Mouse (Mus musculus): ENCODE measurements around the gene Ncoa4. TPM values are rescaled to one million over a fixed set of nuclear protein-coding genes. Genes with fewer than 3 reads are reported as not detected.
"Not testable (repeated sequence)": the region's sequence is repeated elsewhere in the genome, so short reads cannot be mapped to it uniquely, and the experiment has no call there.

Gene Ncoa4
- total RNA-seq, 2 experiments from 2014 or later = 107 to 112 TPM

DNA sequence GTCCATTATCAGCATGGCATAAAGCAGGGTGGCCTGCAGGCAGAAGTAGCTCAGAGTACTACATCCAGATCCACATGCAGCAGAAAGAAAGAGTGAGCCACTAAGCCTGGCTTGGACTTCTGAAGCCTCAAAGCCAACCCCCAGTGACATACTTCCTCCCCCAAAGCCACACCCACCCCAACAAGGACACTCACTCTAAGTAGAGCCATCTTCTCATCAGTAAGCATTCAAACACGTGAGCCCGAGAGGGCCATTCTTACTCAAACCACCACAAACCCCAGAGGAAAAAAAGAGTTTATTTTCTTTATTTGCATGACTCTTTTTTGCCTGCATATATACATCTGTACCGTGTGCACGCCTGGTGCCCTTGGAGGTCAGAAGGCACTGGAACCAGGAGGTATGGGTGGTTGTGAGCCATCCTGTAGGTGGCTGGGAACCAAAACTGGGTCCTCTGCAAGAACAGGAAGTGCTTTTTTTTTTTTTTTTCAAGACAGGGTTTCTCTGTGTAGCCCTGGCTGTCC, 455 bp upstream of the Ncoa4 start:
- no peak for DNase-seq (ENCODE audit: low spot score in 2 of 2)

DNA sequence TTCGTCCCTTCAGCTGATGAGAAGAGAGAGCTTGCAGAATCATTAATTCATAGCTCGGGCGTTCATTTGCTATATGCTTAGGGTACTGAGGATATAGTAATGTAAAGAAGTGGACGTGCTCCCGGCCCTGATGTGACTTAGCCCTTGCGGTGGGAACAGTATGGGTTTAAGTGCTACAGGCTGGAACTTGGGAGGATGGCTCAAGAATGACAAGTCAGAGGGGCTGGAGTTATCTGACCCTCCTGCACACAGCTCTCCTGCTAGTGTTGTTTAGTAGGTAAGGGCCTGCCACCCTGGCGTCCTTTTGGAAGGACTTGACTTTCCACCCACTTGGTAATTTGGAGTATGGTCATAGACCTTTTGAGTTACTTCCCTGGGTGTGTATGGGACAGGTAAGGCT, 898 bp downstream of the Ncoa4 start:
- no peak for DNase-seq (ENCODE audit: low spot score in 2 of 2)

DNA sequence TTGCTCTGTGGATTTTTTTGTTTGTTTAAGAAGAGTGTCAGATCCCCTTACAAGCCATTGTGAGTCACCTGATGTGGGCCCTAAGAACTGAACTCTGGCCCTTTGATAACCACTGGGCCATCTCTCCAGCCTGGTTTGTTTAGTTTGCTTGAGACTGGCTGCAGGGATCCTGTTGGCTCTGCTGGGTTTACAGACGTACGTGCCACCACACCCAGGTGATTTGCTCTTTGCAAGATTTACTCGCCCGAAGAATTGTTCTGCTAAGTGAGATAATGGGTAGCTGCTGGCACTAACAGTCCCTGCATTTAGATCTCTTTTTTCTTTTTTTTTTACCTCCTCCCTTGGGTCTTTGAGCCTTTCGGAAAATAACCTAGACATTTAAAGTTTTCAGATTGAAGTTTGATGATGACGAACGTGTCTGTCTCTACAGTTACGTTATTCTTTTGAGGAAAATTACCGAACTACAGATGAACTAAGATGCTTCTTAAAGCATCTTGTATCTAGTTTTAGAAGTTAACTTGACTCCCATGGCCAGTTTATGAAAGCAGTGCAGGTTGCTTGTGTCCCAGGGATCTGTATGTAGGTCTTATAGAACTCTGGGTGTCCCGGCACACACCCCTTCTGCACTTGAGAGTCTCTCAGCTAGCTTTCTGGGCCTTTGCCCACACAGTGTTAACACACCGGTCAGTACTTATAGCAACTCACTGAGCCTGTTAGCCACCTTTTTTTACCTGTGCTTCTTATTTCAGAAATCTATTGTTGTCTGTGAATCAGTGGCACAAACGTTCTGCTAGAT, 1.6 kb downstream of the Ncoa4 start:
- no peak for DNase-seq (ENCODE audit: low spot score in 2 of 2)

DNA sequence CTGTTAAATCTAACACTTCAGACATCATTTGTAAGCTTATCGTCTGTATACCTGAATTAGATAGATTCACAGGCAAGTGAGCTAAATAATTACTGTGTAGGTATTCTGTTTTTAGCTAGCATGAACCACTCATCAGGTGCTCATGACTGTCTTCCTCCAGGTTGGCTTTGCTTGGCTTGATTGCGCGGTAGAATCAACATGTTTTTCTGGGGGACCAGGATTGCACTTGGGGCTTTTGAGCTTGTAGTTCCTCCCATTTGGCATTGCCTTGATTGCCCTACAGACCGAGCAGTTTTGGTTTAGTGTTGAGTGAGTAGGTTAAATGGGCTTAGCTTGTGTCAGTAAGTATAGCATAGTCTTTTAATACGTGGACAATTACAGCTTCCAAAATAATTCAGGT, 2.6 kb downstream of the Ncoa4 start:
- no peak for DNase-seq (ENCODE audit: low spot score in 2 of 2)

DNA sequence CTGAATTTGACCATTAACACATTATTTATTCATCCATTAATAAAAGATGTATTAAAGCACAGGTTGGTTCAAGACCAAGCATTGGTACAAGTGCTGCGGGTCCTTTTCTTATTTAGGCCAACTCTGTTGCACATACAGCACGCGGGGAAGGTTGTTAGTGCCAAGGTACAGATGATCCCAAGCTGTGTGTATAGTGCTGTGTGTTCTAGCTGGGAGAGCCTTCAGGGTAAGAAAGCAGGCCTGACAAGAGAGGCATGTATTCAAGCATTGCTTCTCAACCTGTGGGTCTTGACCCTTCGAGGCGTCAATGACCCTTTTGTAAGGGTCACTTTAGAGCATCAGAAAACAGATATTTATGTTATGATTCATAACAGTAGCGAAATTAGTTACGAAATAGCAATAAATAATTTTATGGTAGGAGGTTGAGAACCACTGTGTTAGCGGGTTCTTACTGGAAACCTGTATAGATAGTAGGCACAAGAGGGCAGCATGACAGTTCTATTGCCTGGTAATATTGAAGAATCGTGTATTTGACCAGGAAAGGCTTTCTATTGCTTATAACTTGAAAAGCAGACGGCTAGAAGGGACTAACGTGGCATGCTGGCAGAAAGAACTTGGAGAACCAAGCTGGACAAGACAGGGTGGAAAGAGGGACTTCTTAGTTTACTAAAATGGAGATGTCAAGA, 3.7 kb downstream of the Ncoa4 start:
- no peak for DNase-seq (ENCODE audit: low spot score in 2 of 2)

DNA sequence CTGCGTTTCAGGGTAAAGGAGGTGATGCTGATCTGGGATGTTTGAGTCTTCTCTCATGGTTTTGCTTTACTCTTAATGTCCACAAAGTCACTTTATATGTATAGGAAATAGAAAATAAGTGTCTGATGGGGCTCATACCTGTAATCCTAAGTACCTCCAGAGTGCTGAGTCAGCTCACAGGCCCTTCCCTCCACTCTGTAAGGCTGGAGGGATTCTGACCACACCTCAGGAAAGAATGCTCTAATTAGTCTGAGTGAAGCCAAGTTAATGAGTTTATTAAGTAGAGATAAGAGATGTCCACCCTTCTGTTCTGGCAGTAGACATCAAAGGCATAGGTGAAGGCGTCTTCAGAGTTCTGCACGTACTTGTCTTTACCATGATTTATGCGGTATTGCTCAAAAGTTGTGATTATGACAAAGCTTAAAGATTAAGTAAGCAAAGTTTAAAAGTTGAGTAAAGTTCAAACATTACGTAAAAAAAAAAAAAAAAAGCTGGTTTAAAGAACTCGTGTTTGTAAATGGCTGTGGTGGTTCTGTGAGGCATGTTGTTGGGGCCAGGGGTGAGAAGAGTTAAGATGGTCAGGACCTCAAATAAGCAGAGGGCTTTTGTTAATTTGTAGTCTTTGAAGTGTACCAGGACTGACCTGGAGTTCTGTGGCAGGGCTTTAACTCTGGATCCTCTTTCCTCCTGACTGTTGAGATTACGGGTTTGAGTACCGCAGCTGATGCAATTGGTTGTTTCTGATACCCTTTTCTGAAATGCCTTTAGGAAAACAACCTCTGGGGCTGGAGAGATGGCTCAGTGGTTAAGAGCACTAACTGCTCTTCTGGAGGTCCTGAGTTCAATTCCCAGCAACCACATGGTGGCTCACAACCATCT, 4.7 kb downstream of the Ncoa4 start:
- DNase-seq (ENCODE audit: low spot score in 2 of 2) = no peak

DNA sequence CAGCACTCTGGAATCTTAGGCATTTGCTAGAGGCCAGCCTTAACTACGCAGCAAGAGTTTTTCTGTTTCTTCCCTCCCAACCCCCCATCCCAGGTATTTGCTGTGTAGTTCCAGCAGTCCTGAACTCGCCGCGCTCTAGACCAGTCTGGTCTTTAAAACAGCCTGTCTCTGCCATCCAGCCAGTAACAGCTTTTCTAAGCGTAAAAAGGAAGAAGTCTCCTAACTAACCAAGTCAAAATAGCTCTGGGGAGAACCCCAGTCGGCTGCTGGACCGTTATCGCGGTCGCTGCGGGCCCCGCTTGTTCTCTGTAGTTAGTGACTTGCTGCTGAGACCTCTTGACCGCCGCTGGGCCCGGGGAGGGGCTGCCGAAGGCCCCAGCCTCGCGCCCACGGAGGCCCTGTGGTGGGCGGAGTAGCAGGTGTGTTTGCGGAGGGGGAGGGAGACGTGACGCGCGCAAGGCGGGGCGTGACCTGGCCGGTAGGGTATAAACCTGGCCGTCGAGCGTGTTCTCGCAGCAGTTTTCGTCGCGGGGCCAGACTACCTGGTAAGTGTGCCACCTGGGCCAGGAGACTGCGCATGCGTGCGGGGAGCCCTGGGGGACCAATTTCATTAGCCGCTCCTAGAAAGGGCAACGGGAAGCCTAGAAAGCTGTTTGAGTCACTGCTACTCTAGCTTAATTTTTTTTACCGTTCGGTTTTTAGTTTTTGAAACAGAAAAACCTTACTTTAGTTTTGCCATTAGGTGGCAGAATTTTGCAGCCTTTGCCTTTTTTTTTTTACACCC, 5.8 kb downstream of the Ncoa4 start:
- peak; percentile 15 to 34 for DNase-seq (ENCODE audit: low spot score in 2 of 2)

DNA sequence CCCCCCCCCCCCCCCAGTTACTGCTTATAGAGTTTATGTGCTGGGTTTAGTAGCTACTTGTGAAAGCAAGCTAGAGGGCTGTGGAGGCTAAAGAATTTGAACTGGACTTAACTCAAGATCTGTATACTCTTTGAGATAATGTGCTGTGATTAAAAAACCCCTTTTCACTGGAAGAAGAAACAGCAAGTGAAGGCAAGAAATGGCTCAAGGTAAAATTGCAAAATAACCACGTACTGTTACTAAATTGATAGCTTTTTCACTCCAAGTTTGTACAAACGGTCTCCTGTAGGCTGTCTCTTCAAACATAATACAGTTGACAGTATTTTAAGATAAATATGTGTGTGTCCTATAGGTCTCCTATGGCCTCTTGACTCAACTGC, 6.4 kb downstream of the Ncoa4 start:
- DNase-seq (ENCODE audit: low spot score in 2 of 2) = no peak

DNA sequence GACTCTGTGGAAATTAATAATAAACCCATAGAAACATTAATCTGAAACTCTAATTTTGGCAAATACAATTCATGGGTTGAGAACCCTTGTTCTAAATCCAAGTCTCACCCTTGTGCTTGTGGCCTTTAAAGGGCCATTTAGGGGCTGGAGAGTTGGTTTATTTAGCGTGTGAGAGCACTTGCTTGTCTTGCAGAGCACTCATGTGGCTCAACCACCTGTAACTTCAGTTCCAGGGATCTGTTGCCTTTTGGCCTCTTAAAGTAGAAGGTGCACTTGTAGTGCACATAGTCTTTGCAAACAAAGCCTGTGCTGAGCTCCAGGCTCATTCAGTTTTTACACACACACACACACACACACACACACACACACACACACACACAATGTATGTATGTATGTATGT, 7.2 kb downstream of the Ncoa4 start:
- no peak for DNase-seq (ENCODE audit: low spot score in 2 of 2)

DNA sequence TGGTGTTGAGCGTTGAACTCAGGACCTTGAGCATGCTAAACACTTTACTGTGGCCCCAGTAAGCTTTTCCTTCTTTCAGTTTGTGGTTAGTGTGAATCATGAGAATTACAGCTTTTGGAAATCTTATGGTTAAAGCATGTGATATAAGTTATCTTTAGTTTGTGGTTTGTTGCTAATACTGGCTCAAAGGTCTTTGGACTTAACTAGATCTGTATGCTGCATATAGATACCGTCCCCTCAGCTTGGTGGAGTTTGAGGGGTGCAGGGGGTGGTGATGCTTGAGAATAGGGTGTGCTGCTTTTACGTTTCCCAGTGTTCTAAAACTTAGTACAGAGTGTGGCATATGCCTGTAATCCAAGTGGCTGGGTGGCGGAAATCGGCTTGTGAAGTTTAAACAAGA, 7.7 kb downstream of the Ncoa4 start:
- no peak for DNase-seq (ENCODE audit: low spot score in 2 of 2)

DNA sequence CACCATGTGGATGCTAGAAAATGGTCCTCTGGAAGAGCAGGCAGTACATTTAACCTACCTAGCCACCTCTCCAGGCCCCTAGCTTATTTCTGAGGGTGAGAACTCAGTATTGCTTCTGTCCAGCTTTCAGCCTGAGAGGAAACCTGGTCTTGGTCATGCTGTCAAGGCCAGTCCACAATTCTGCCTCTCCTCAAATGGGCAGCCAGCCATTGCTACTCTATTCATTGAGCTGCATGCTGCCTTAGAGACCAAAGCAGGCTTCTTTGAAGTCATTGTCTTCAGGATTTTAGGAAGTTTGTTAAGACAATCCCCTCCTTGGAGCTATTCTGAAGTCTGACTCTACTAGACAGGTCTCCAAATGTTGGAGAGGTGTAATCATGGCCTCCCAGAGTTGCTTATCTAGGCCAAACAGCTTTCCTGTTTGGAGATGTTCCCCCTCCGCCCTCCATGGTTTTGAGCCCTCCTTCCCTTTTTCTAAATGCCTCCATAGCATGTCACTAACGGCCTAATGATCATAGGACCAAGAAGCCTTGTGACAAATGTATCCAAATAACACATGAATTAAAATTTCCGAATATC, 9.1 kb downstream of the Ncoa4 start:
- no peak for DNase-seq (ENCODE audit: low spot score in 2 of 2)

DNA sequence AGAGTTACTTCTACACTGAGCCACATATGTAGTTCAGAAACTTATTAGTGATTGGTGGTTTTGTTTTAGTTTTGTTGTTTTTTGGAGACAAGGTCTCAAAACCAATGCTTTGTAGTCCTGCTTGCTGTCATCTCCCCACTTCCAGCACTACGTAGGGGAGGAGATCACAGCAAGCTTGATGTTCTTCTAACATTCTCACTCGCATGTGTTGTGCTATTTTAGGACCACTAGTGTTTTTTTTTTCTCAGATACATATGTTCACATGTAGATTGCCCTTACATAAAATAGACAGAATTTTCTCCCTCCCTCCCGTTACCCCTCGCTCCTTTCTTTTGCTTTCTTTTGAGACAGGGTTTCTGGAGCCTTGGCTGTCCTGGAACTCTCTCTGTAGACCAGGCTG, 10.5 kb downstream of the Ncoa4 start:
- DNase-seq (ENCODE audit: low spot score in 2 of 2) = no peak

DNA sequence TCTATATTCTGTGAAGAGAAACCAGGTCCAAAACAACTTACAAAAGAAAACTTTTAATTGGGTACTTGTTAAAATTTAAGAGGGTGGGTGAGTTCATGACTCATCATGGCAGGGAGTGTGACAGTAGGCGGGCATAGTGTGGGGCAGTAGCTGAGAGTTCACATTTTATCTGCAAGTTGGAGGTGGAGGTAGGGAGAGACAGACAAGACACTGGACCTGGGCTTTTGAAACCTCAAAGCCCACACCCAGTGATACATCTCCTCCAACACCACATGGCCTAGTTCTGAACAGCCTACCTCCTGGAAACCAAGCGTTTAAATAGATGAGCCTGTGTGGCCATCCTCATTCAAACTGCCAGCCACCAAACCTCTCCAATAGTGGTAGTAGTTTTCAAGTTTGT, 15.6 kb downstream of the Ncoa4 start:
- no peak for DNase-seq (ENCODE audit: low spot score in 2 of 2)

DNA sequence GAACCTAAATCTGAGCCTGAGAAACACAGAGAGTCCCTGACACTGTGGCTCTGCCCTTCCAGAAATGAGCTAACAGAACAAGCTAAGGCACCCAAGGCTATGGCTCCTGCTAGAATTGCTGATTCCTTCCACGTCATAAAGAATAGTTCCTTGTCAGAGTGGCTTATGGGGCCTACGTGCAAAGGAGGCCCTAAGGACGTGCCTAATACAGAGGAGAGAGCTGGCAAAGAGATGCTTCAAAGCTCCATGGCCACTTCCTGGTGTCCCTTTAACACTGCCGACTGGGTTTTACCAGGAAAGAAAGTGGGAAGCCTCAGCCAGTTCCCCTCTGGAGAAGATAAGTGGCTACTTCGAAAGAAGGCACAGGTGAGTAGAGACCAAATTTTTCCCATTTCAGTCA, 16.9 kb downstream of the Ncoa4 start:
- not testable (repeated sequence) for DNase-seq (ENCODE audit: low spot score in 2 of 2)

DNA sequence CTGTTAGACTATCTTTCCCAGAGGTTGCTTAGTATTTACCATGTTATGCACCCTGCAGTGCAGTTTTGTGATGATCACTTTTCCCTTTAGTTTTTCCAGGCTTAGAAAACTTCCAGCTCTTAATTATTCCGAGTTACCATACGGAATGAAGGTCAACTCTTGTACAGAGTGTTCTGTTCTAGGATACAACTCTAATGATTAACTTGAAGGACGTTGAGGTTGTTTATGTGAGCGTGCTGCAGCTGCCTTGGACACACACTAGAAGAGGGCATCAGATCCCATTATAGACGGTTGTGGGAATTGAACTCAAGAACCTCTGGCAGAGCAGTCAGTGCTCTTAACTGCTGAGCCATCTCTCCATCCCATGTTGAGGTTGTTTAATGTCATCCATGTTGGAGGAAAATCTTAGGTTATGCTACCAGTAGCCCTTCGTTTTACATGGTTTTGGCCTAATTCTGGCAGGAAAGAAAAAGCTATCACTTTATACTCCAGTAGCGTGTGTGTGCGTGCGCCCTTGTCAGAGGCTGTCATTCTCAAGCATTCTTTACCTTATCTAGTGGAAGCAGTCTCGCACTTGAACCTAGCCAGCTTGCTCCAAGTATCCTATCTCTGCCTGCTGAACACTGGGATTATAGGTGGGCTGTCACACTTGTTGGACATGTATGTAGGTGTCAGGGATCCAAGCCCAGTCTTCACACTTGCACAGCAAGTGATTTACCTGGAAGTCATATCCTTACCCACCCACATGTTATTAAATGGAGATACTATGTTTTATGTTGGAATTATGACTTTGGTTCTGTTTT, 19.9 kb downstream of the Ncoa4 start:
- no peak for DNase-seq (ENCODE audit: low spot score in 2 of 2)

DNA sequence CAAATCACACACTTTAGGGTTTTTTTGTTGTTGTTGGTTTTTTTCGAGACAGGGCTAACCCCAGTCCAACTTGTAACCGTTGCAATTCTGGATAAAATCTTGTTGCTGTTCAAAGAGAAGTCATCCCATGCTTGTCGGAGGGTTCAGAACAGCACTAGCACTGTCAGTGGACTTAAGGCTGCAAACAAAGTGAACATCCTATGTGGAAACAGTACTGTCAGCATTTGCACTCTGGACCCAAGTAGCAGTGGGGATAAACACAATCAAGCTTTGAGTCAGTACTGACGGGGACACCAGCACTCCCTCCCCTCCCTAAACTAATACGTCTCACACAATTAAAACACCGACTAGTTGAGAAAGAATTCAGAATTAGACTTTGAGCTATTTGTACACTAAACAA, 21.2 kb downstream of the Ncoa4 start:
- no peak for DNase-seq (ENCODE audit: low spot score in 2 of 2)

DNA sequence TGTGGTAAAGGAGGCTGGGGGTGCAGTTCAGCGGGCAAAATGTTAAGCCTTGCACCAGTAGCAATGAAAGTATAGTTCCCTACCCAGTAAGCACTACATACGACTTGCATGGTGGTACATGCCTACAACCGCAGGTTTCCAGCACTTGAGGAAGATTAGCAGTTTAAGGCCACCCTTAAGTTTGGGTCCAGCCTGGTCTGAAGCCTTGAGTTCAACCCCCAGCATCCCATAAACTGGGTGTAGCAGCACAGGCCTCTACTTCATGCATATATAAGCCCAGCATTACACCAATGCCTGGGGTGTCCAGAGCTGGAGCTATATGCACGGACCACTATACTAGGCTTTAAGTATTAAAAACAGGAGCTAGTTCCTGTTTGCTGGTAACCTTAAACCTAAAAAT, 24.2 kb downstream of the Ncoa4 start:
- no peak for DNase-seq (ENCODE audit: low spot score in 2 of 2)

DNA sequence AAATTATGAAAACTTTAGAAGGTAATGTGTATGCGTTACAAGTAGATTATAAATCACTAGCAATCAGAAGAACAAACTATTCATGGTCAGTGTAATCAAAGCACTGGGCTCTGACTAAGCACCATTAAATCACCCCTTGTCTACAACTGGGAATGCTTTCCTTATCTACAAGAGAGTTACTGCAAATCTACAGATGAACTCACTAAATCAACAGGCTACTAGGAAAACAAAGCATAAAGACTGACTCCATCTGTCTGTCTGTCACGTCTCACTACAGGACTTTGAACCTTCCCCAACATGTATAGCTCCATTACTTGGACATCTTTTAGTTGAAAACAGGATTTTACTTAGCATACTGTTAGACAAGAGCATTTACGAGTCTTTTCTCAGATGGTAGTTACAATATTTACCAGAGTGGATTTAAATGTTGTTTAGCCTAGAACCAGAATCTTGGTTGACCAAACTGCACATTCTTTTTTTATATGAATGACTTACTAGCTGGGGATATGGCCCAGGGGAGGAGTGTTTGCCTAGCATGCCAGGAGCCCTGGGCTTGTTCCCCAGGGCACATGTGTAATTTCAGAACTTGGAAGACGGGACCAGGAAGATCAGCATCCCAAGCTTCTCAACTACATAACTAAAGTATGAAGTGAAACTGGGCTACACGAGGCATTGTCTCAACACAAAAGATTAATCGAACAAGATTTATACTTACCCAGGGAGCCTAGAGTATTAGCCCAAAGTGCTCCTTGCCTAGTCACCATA, 31.1 kb downstream of the Ncoa4 start:
- DNase-seq (ENCODE audit: low spot score in 2 of 2) = no peak

DNA sequence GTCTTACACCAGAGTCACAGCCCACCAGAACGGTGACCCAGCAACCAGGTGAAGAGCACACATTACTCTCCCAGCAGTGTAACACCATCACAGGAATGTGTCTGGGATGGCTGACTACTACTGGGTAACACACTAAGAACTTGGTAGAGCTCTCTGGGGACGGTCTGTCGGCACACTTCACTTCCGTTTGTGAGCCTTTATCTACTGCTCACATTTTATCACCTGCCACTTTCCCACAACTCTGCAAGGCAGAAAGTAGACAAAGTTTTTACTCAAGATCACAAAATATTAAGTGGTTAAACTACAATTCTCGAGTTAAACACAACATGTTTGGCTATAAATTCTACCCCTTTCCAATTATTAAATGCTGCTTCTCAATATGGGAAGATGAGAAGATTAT, 32.3 kb downstream of the Ncoa4 start:
- no peak for DNase-seq (ENCODE audit: low spot score in 2 of 2)
